In the genomic region with DNA sequence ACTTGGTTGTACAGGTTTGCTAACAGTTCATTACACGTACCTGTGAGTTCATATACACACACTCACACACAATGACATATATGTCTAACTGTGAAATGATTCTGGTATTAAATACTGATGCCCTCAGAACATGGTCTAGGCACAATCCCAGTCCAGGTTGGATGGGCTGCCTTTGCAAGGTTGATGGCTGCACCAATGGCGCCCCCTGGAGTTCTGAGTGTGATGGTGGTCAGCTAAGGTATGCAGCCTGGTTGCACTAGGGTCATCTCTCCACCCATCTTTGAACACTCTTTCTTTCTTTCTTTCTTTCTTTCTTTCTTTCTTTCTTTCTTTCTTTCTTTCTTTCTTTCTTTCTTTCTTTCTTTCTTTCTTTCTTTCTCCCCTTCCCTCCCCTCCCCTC, we compare ENCODE assay signal across 13 mouse cellular contexts.
A peak's percentile ranks its signal among the peaks of the same experiment; 100 is the strongest.
DNase-seq lines count a peak whose midpoint lies in the region; ATAC-seq and TF ChIP-seq lines count a peak whose summit lies in the region.
"Had no signal": no experiment of that assay in that cellular context is flagged by ENCODE, and none has a peak within 500 bp of the region (broad histone marks: within the 10 kb centered on the region; RNA-seq: fewer than 3 reads in every experiment).

No protein-coding gene starts in this region.

- no peaks in the 10 kb centered on the region for H3K9me3 ChIP-seq in hindbrain, embryonic 10.5 days
- H3K9me3 ChIP-seq in hindbrain, embryonic 13.5 days: no peaks in the 10 kb centered on the region
- H3K9me3 ChIP-seq: liver, embryonic 15.5 days had no signal

- 0 out of 2 replicates have a peak, but pooled peaks cover 3% of the 10 kb centered on the region for H3K4me1 ChIP-seq in hindbrain, embryonic 10.5 days (replicated peaks)
- H3K4me1 ChIP-seq in hindbrain, embryonic 13.5 days (replicated peaks): no peaks in the 10 kb centered on the region
- no peaks in the 10 kb centered on the region for H3K4me1 ChIP-seq in testis, adult 2 months (ENCODE audit: control insufficient read depth, insufficient read depth, low read length)
- H3K4me1 ChIP-seq: liver, embryonic 15.5 days had no signal

- no peak overlapping the region for H3K27ac ChIP-seq in hindbrain, embryonic 10.5 days
- H3K27ac ChIP-seq in hindbrain, embryonic 13.5 days: no peak overlapping the region
- H3K27ac ChIP-seq in testis, adult 2 months (ENCODE audit: control insufficient read depth, insufficient read depth, low read depth, low read length): no peak overlapping the region
- H3K27ac ChIP-seq: liver, embryonic 15.5 days had no signal

- H3K36me3 ChIP-seq in hindbrain, embryonic 10.5 days: no peaks in the 10 kb centered on the region
- no peaks in the 10 kb centered on the region for H3K36me3 ChIP-seq in hindbrain, embryonic 13.5 days
- no peaks in the 10 kb centered on the region for H3K36me3 ChIP-seq in testis, adult 2 months (ENCODE audit: control insufficient read depth, insufficient read depth, low read length)
- H3K36me3 ChIP-seq: liver, embryonic 15.5 days had no signal

- peak; percentile 56; the same call in 1 of the 2 replicates for TF ChIP-seq CTCF in testis, adult 2 months (IDR thresholded peaks at IDR 0.05; ENCODE audit: control insufficient read depth, insufficient read depth, insufficient replicate concordance, low read depth, low read length)

- no peak for TF ChIP-seq POLR2A in testis, adult 2 months (IDR thresholded peaks at IDR 0.05; ENCODE audit: control insufficient read depth, low read depth, low read length)

- no peak overlapping the region for H3K9ac ChIP-seq in hindbrain, embryonic 13.5 days
- H3K9ac ChIP-seq: liver, embryonic 15.5 days had no signal

- H3K4me2 ChIP-seq in hindbrain, embryonic 13.5 days: no peak overlapping the region
- H3K4me2 ChIP-seq: liver, embryonic 15.5 days had no signal

- WGBS in hindbrain, embryonic 10.5 days: 46% methylated on average over 2 of the region's 2 CpGs
- 39% methylated on average over 2 of the region's 2 CpGs for WGBS in hindbrain, embryonic 13.5 days

- peak; percentile 20 for DNase-seq in hindbrain, embryonic 10.5 days (ENCODE audit: low spot score)
- no peak for DNase-seq in testis, postnatal 14 days (ENCODE audit: low spot score)
- DNase-seq in embryo, embryonic 10 days (ENCODE audit: low spot score): peak; percentile 62
- DNase-seq in yolk sac, embryonic 10.5 days (ENCODE audit: low spot score): peak; percentile 18
- DNase-seq: cerebellum, adult 9-10 months; heart, postnatal 10 days; right cerebral cortex, postnatal 4 days had no signal

- H3K27me3 ChIP-seq in hindbrain, embryonic 10.5 days (ENCODE audit: insufficient read depth, poor library complexity, severe bottlenecking): no peaks in the 10 kb centered on the region
- H3K27me3 ChIP-seq in hindbrain, embryonic 13.5 days: no peaks in the 10 kb centered on the region
- no peaks in the 10 kb centered on the region for H3K27me3 ChIP-seq in testis, adult 2 months (ENCODE audit: control insufficient read depth, insufficient read depth, low read length)
- H3K27me3 ChIP-seq: liver, embryonic 15.5 days had no signal

- no peak for ATAC-seq in hindbrain, embryonic 13.5 days (ENCODE audit: low FRiP score)
- ATAC-seq in megakaryocyte-erythroid progenitor cell, adult 5-6 weeks (replicated peaks; ENCODE audit: low FRiP score, low TSS enrichment, poor library complexity, severe bottlenecking): no peak
- no peak for ATAC-seq in erythroid progenitor cell, adult 5-6 weeks (replicated peaks; ENCODE audit: low FRiP score, poor library complexity, severe bottlenecking)

- no peak overlapping the region for H3K4me3 ChIP-seq in hindbrain, embryonic 10.5 days
- no peak overlapping the region for H3K4me3 ChIP-seq in hindbrain, embryonic 13.5 days
- no peak overlapping the region for H3K4me3 ChIP-seq in testis, adult 2 months (ENCODE audit: control insufficient read depth, low read depth, low read length)
- H3K4me3 ChIP-seq: liver, embryonic 15.5 days; myocyte had no signal
